In the genomic region with DNA sequence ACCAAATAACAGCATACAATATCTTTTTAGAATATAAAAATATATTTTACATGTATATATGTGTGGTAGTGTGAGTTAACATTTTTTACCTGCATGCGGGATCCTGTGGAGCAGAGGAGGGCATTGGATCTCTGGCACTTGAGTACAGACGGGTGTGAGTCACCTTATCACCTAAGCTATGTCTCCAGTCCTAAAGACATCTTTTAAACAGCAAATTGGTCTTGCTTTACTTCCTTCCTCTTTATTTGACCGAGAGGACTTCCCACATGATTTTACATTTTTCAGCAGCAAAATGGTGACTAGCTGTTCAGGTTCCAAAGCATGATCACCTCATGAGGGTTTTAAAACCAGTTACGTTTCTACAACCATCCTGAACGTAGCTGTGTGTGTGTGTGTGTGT, we compare ENCODE assay signal across 2 mouse cellular contexts.
A peak's percentile ranks its signal among the peaks of the same experiment; 100 is the strongest.
TF ChIP-seq lines count a peak whose summit lies in the region.

No protein-coding gene starts in this region.

TF ChIP-seq in CH12.LX, 34 proteins besides CTCF, POLR2A, EP300 and RAD21 (continued from another document):
- TF ChIP-seq JUND (conservative IDR thresholded peaks at IDR 0.05; ENCODE audit: low read depth, low read length): no peak
- TF ChIP-seq ZKSCAN1 (IDR thresholded peaks at IDR 0.05; ENCODE audit: borderline replicate concordance, low read depth, low read length): no peak
- no peak for TF ChIP-seq MEF2A (IDR thresholded peaks at IDR 0.05; ENCODE audit: borderline replicate concordance, low read depth, low read length)
- TF ChIP-seq MAZ (IDR thresholded peaks at IDR 0.05; ENCODE audit: low read depth, low read length): no peak
- TF ChIP-seq SIN3A (IDR thresholded peaks at IDR 0.05; ENCODE audit: low read length): no peak
- TF ChIP-seq USF2 (conservative IDR thresholded peaks at IDR 0.05; ENCODE audit: low read depth, low read length): no peak
- TF ChIP-seq E2F4 (IDR thresholded peaks at IDR 0.05; ENCODE audit: insufficient replicate concordance, low read depth, low read length): no peak
- no peak for TF ChIP-seq ETS1 (conservative IDR thresholded peaks at IDR 0.05; ENCODE audit: low read depth, low read length)
- TF ChIP-seq ZMIZ1 (IDR thresholded peaks at IDR 0.05; ENCODE audit: low read depth, low read length): no peak
- no peak for TF ChIP-seq ZC3H11A (IDR thresholded peaks at IDR 0.05; ENCODE audit: low read depth, low read length)
TF ChIP-seq in CH12.LX: peak in this region for 0.

TF ChIP-seq in MEL, 35 proteins besides CTCF, POLR2A, EP300 and RAD21 (continued from another document):
- no peak; the same call in 1 of the 2 replicates for TF ChIP-seq E2F4 (IDR thresholded peaks at IDR 0.05; ENCODE audit: borderline replicate concordance, low read depth, low read length)
- no peak for TF ChIP-seq KAT2A (conservative IDR thresholded peaks at IDR 0.05; ENCODE audit: low read depth, low read length)
- peak; percentile 76; the same call in 1 of the 2 replicates for TF ChIP-seq JUND (IDR thresholded peaks at IDR 0.05; ENCODE audit: low read depth, low read length)
- no peak for TF ChIP-seq ZKSCAN1 (IDR thresholded peaks at IDR 0.05; ENCODE audit: low read depth, low read length)
- TF ChIP-seq TAL1 (IDR thresholded peaks at IDR 0.05; ENCODE audit: low read length): peak; percentile 41; the same call in 1 of the 2 replicates
- no peak for TF ChIP-seq NRF1 (IDR thresholded peaks at IDR 0.05; ENCODE audit: insufficient read depth, low read depth, low read length, poor library complexity, severe bottlenecking)
- no peak for TF ChIP-seq CHD1 (IDR thresholded peaks at IDR 0.05; ENCODE audit: low read depth, low read length)
- TF ChIP-seq NELFE (IDR thresholded peaks at IDR 0.05; ENCODE audit: low read depth, low read length): peak; percentile 37; the same call in 1 of the 2 replicates
- no peak for TF ChIP-seq ZC3H11A (IDR thresholded peaks at IDR 0.05; ENCODE audit: low read depth, low read length)
- TF ChIP-seq MAX (IDR thresholded peaks at IDR 0.05; ENCODE audit: low read length): 0 out of 2 replicates have a peak, but pooled peaks have one; percentile 48
- peak; percentile 53 for TF ChIP-seq HCFC1 (IDR thresholded peaks at IDR 0.05; ENCODE audit: low read depth, low read length)
- TF ChIP-seq USF1 (IDR thresholded peaks at IDR 0.05; ENCODE audit: low read depth, low read length): no peak
- TF ChIP-seq ETS1 (IDR thresholded peaks at IDR 0.05; ENCODE audit: low read depth, low read length): peak; percentile 89
- peak; percentile 47; the same call in 1 of the 2 replicates for TF ChIP-seq TCF12 (IDR thresholded peaks at IDR 0.05; ENCODE audit: low read depth, low read length)
- TF ChIP-seq ELF1 (IDR thresholded peaks at IDR 0.05; ENCODE audit: low read depth, low read length): no peak
- TF ChIP-seq MAFK (IDR thresholded peaks at IDR 0.05; ENCODE audit: borderline replicate concordance, low read depth, low read length): no peak
- peak; percentile 61; the same call in 1 of the 2 replicates for TF ChIP-seq TBP (IDR thresholded peaks at IDR 0.05; ENCODE audit: low read depth, low read length)
- TF ChIP-seq GATA1 (IDR thresholded peaks at IDR 0.05; ENCODE audit: low read depth, low read length): peak; percentile 74
- no peak for TF ChIP-seq UBTF (IDR thresholded peaks at IDR 0.05; ENCODE audit: borderline replicate concordance, insufficient read depth, low read depth, low read length)
- TF ChIP-seq SIN3A (IDR thresholded peaks at IDR 0.05; ENCODE audit: low read length): peak; percentile 69
- no peak for TF ChIP-seq GABPA (IDR thresholded peaks at IDR 0.05; ENCODE audit: low read depth, low read length)
- TF ChIP-seq POLR2AphosphoS5 (IDR thresholded peaks at IDR 0.05; ENCODE audit: borderline replicate concordance, low read depth, low read length): no peak
- TF ChIP-seq MYC (IDR thresholded peaks at IDR 0.05; ENCODE audit: low read depth, low read length): peak; percentile 90
- peak; percentile 48; the same call in 1 of the 2 replicates for TF ChIP-seq MXI1 (IDR thresholded peaks at IDR 0.05; ENCODE audit: low read depth, low read length)
- TF ChIP-seq POLR2AphosphoS2 (IDR thresholded peaks at IDR 0.05; ENCODE audit: low read length): no peak
- TF ChIP-seq RCOR1 (IDR thresholded peaks at IDR 0.05; ENCODE audit: low read depth, low read length): 0 out of 2 replicates have a peak, but pooled peaks have one; percentile 36
- 0 out of 2 replicates have a peak, but pooled peaks have one; percentile 17 for TF ChIP-seq MAZ (IDR thresholded peaks at IDR 0.05; ENCODE audit: low read depth, low read length)
- TF ChIP-seq ZMIZ1 (IDR thresholded peaks at IDR 0.05; ENCODE audit: low read depth, low read length): no peak
- TF ChIP-seq MYB (IDR thresholded peaks at IDR 0.05; ENCODE audit: low read depth, low read length): no peak
- no peak for TF ChIP-seq SMC3 (IDR thresholded peaks at IDR 0.05; ENCODE audit: low read depth, low read length)
- no peak for TF ChIP-seq USF2 (IDR thresholded peaks at IDR 0.05; ENCODE audit: borderline replicate concordance in 1 of 2, insufficient read depth in 1 of 2, low read depth in 1 of 2, low read length in 2 of 2)
TF ChIP-seq in MEL: peak in this region for 15.
